Mouse (Mus musculus): ENCODE data around the gene Prdm2. TPM values are rescaled to one million over a fixed set of nuclear protein-coding genes. Genes with fewer than 3 reads are reported as not detected.

The Prdm2 gene
- total RNA-seq, 1 experiment, result 11.0 TPM

DNA sequence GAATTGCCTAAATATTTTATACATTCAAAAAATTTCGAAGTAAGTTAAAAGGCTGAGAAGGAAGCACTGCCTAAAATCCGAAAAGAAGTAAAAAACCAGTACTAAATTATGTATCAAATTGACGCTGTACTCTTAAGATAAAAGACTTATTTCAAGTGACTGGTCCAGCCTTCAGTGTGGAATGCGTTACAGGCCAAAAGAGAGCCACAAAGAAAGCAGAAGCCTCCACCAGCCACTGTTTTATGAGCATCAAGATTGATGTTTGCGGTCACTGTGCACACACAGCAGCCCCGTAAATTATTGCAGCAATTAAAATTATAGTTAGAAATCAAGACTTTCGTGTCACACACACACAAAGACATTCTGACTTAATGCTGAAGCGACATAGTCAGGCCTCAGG lies 42.7 kb upstream of the Prdm2 start:
- Histone ChIP-seq H3K4me1 (ENCODE audit: control insufficient read depth in 2 of 2, insufficient read depth in 2 of 2, low read length in 2 of 2, poor library complexity in 1 of 2) (peaks cover 2 to 3% of the 10 kb centered on the region in 2 experiments; a peak in 1 of 4 replicates), H3K36me3 (ENCODE audit: control insufficient read depth, insufficient read depth, low read length, poor library complexity, severe bottlenecking) (no peaks in the 10 kb centered on the region), H3K9ac (ENCODE audit: insufficient read depth, low read depth, low read length, poor library complexity, severe bottlenecking) (no peak overlapping the region), H3K9me3 (ENCODE audit: control insufficient read depth, insufficient read depth, low read depth, low read length) (no peaks in the 10 kb centered on the region), H3K27ac (ENCODE audit: insufficient read depth, low read depth, low read length, poor library complexity, severe bottlenecking) (no peak overlapping the region), H3K4me3 (ENCODE audit: insufficient read depth in 1 of 2, low read depth in 1 of 2, low read length in 2 of 2, poor library complexity in 1 of 2, severe bottlenecking in 1 of 2) (no peak overlapping the region)
- no peak for DNase-seq (ENCODE audit: low read depth, low spot score)
- in situ Hi-C loops (cut with MboI; ENCODE audit: low sequenced_read_pairs in 2 of 2, unreplicated experiment in 2 of 2), result no loop called here
- TF ChIP-seq CHD2 (IDR thresholded peaks at IDR 0.05; ENCODE audit: low read depth, low read length) (no peak), HCFC1 (IDR thresholded peaks at IDR 0.05; ENCODE audit: borderline replicate concordance, insufficient read depth, low read length) (no peak), ZC3H11A (IDR thresholded peaks at IDR 0.05; ENCODE audit: borderline replicate concordance, low read depth, low read length) (no peak), ZNF384 (IDR thresholded peaks at IDR 0.05; ENCODE audit: low read depth, low read length) (no peak), MAFK (IDR thresholded peaks at IDR 0.05; ENCODE audit: insufficient read depth, low read depth, low read length) (no peak)

DNA sequence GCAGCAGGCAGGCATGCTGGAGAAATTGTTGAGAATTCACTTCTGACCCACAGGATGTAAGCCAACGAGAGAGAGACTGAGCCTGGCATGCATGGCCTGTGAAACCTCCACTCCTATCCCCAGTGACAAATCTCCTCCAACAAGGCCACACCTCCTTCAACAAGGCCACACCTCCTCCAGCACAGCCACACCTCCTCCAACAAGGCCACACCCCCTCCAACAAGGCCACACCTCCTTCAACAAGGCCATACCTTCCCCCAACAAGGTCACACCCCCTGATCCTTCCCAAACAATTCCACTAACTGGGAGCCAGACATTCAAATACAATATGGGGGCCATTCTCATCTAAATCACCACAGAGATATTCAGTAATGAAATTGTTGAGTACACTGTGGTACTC lies 40.6 kb upstream of the Prdm2 start:
- 0 out of 4 replicates have a peak, but pooled peaks cover 0 to 3% of the 10 kb centered on the region in 2 experiments for H3K4me1 ChIP-seq (ENCODE audit: control insufficient read depth in 2 of 2, insufficient read depth in 2 of 2, low read length in 2 of 2, poor library complexity in 1 of 2)
- no peaks in the 10 kb centered on the region for H3K9me3 ChIP-seq (ENCODE audit: control insufficient read depth, insufficient read depth, low read depth, low read length)
- H3K4me3 ChIP-seq (ENCODE audit: insufficient read depth in 1 of 2, low read depth in 1 of 2, low read length in 2 of 2, poor library complexity in 1 of 2, severe bottlenecking in 1 of 2), result no peak overlapping the region
- H3K27ac ChIP-seq (ENCODE audit: insufficient read depth, low read depth, low read length, poor library complexity, severe bottlenecking), result no peak overlapping the region
- H3K36me3 ChIP-seq (ENCODE audit: control insufficient read depth, insufficient read depth, low read length, poor library complexity, severe bottlenecking), result no peaks in the 10 kb centered on the region
- TF ChIP-seq HCFC1 (IDR thresholded peaks at IDR 0.05; ENCODE audit: borderline replicate concordance, insufficient read depth, low read length) (no peak), MAFK (IDR thresholded peaks at IDR 0.05; ENCODE audit: insufficient read depth, low read depth, low read length) (no peak), ZNF384 (IDR thresholded peaks at IDR 0.05; ENCODE audit: low read depth, low read length) (no peak), ZC3H11A (IDR thresholded peaks at IDR 0.05; ENCODE audit: borderline replicate concordance, low read depth, low read length) (no peak), CHD2 (IDR thresholded peaks at IDR 0.05; ENCODE audit: low read depth, low read length) (no peak)
- H3K9ac ChIP-seq (ENCODE audit: insufficient read depth, low read depth, low read length, poor library complexity, severe bottlenecking), result no peak overlapping the region
- DNase-seq (ENCODE audit: low read depth, low spot score), result no peak
- in situ Hi-C loops (cut with MboI; ENCODE audit: low sequenced_read_pairs in 2 of 2, unreplicated experiment in 2 of 2), result no loop called here

DNA sequence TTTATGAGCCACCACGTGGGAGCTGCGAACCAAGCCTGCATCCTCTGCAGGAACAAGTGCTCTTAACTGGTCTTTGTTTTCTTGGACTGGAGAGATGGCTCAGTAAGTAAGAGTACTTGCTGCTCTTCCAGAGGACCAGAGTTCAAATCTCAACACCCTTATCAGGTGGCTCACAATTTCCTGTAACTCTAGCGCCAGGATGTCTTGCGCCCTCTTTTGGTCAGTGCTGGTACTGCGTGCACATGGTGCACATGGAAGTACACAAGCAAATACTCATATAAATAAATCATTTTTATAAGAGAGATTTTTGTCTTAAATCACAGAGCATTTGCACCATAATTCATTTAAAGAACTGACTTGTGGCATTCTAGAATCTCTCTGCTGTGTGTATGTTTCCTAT lies 35.3 kb upstream of the Prdm2 start:
- no peak for TF ChIP-seq HCFC1 (IDR thresholded peaks at IDR 0.05; ENCODE audit: borderline replicate concordance, insufficient read depth, low read length)
- no peak overlapping the region for H3K9ac ChIP-seq (ENCODE audit: insufficient read depth, low read depth, low read length, poor library complexity, severe bottlenecking)
- no peak overlapping the region for H3K27ac ChIP-seq (ENCODE audit: insufficient read depth, low read depth, low read length, poor library complexity, severe bottlenecking)
- no peaks in the 10 kb centered on the region for H3K36me3 ChIP-seq (ENCODE audit: control insufficient read depth, insufficient read depth, low read length, poor library complexity, severe bottlenecking)
- H3K9me3 ChIP-seq (ENCODE audit: control insufficient read depth, insufficient read depth, low read depth, low read length), result no peaks in the 10 kb centered on the region
- no peaks in the 10 kb centered on the region for H3K4me1 ChIP-seq (ENCODE audit: control insufficient read depth in 2 of 2, insufficient read depth in 2 of 2, low read length in 2 of 2, poor library complexity in 1 of 2)
- H3K4me3 ChIP-seq (ENCODE audit: insufficient read depth in 1 of 2, low read depth in 1 of 2, low read length in 2 of 2, poor library complexity in 1 of 2, severe bottlenecking in 1 of 2), result no peak overlapping the region
- no peak for DNase-seq (ENCODE audit: low read depth, low spot score)
- in situ Hi-C loops (cut with MboI; ENCODE audit: low sequenced_read_pairs in 2 of 2, unreplicated experiment in 2 of 2), result no loop called here

DNA sequence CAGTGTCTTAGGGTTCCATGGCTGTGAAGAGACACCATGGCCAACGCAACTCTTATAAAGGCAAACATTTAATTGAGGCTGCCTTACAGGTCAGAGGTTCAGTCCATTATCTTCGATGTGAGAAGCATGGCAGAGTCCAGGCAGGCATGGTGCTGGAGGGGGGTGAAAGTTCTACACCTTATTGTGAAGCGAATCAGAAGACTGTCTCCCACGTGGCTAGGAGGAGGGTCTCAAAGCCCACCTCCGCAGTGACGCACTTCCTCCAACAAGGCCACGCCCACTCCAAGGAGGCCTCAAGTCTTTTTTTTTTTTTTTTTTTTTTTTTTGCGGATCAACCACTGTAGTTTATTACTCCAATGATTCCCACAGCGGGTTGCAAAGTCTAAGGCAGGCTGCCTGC lies 28.5 kb upstream of the Prdm2 start:
- no peak overlapping the region for H3K27ac ChIP-seq (ENCODE audit: insufficient read depth, low read depth, low read length, poor library complexity, severe bottlenecking)
- in situ Hi-C loops (cut with MboI; ENCODE audit: low sequenced_read_pairs in 2 of 2, unreplicated experiment in 2 of 2), result no loop called here
- TF ChIP-seq ZC3H11A (IDR thresholded peaks at IDR 0.05; ENCODE audit: borderline replicate concordance, low read depth, low read length) (no peak), ZNF384 (IDR thresholded peaks at IDR 0.05; ENCODE audit: low read depth, low read length) (no peak), HCFC1 (IDR thresholded peaks at IDR 0.05; ENCODE audit: borderline replicate concordance, insufficient read depth, low read length) (no peak), CHD2 (IDR thresholded peaks at IDR 0.05; ENCODE audit: low read depth, low read length) (no peak), MAFK (IDR thresholded peaks at IDR 0.05; ENCODE audit: insufficient read depth, low read depth, low read length) (no peak)
- H3K4me1 ChIP-seq (ENCODE audit: control insufficient read depth in 2 of 2, insufficient read depth in 2 of 2, low read length in 2 of 2, poor library complexity in 1 of 2), result no peaks in the 10 kb centered on the region
- no peaks in the 10 kb centered on the region for H3K9me3 ChIP-seq (ENCODE audit: control insufficient read depth, insufficient read depth, low read depth, low read length)
- H3K4me3 ChIP-seq (ENCODE audit: insufficient read depth in 1 of 2, low read depth in 1 of 2, low read length in 2 of 2, poor library complexity in 1 of 2, severe bottlenecking in 1 of 2), result no peak overlapping the region; a peak in 1 of 4 replicates
- no peaks in the 10 kb centered on the region for H3K36me3 ChIP-seq (ENCODE audit: control insufficient read depth, insufficient read depth, low read length, poor library complexity, severe bottlenecking)
- H3K9ac ChIP-seq (ENCODE audit: insufficient read depth, low read depth, low read length, poor library complexity, severe bottlenecking), result peak overlapping the region; percentile 10; the same call in 1 of the 2 replicates
- no peak for DNase-seq (ENCODE audit: low read depth, low spot score)

DNA sequence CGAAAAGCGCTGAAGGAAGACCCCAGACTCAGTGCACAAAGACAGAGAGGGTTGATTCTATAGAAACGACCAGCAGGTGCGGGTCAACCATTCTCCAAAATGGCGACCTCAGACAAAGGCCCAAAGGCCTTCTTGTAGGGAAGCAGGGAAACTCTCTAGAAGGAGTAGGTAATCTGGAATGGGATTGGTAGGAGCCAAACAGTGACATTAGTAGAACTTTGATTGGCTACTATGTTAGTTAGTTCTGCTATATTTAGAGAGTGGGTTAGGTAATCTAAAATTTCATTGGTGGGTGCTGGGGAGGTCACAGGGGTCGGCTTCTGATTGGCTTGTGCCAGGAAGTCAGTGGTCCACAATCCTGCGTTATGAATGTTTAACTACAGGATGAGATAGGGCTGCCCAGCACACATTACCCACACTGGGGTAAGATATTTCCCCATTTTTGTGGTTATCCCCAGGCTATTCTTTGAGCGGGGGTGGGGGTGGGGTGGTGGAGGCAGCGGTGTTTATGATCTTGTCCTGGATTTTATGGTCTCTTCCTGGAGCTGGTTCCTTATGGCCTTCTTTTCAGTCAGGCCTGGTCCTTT lies 26.9 kb upstream of the Prdm2 start:
- TF ChIP-seq MAFK (IDR thresholded peaks at IDR 0.05; ENCODE audit: insufficient read depth, low read depth, low read length) (no peak), HCFC1 (IDR thresholded peaks at IDR 0.05; ENCODE audit: borderline replicate concordance, insufficient read depth, low read length) (no peak), CHD2 (IDR thresholded peaks at IDR 0.05; ENCODE audit: low read depth, low read length) (no peak), ZNF384 (IDR thresholded peaks at IDR 0.05; ENCODE audit: low read depth, low read length) (no peak), ZC3H11A (IDR thresholded peaks at IDR 0.05; ENCODE audit: borderline replicate concordance, low read depth, low read length) (no peak)

More for the DNA sequence above, 26.9 kb upstream of the Prdm2 start:
- peak overlapping the region; percentile 72; the same call in 1 of the 2 replicates for H3K9ac ChIP-seq (ENCODE audit: insufficient read depth, low read depth, low read length, poor library complexity, severe bottlenecking)
- no peak for DNase-seq (ENCODE audit: low read depth, low spot score)
- no peaks in the 10 kb centered on the region for H3K9me3 ChIP-seq (ENCODE audit: control insufficient read depth, insufficient read depth, low read depth, low read length)
- H3K4me1 ChIP-seq (ENCODE audit: control insufficient read depth in 2 of 2, insufficient read depth in 2 of 2, low read length in 2 of 2, poor library complexity in 1 of 2), result no peaks in the 10 kb centered on the region
- H3K36me3 ChIP-seq (ENCODE audit: control insufficient read depth, insufficient read depth, low read length, poor library complexity, severe bottlenecking), result no peaks in the 10 kb centered on the region
- H3K27ac ChIP-seq (ENCODE audit: insufficient read depth, low read depth, low read length, poor library complexity, severe bottlenecking), result peak overlapping the region; percentile 87
- in situ Hi-C loops (cut with MboI; ENCODE audit: low sequenced_read_pairs in 2 of 2, unreplicated experiment in 2 of 2), result no loop called here
- peak overlapping the region; percentile 2 to 48; a peak in 2 of 4 replicates for H3K4me3 ChIP-seq (ENCODE audit: insufficient read depth in 1 of 2, low read depth in 1 of 2, low read length in 2 of 2, poor library complexity in 1 of 2, severe bottlenecking in 1 of 2)
